Mouse (Mus musculus): ENCODE results near the gene Dhx37. TPM values are rescaled to one million over a fixed set of nuclear protein-coding genes. Genes with fewer than 3 reads are reported as not detected.

The Dhx37 gene
- polyA plus RNA-seq (2014; fragmentation: Nextera tagmentation; extraction: Ambion mirVana): 12.4 and 14.2 TPM in 2 replicates

- peak; percentile 94 for DNase-seq (ENCODE audit: low spot score)
- peak within 1 kb of the TSS; percentile 88 for H3K9ac ChIP-seq (ENCODE audit: low read length)
- H3K4me3 ChIP-seq (ENCODE audit: low read depth, low read length): peak within 1 kb of the TSS; percentile 95
- ATAC-seq (ENCODE audit: insufficient number of reproducible peaks, low FRiP score, low TSS enrichment, low read depth): peak; percentile 91
- peaks cover 8% of the 10 kb centered on the region for H3K4me1 ChIP-seq (ENCODE audit: control insufficient read depth, insufficient read depth, low read length)
- H3K27me3 ChIP-seq (ENCODE audit: control insufficient read depth, insufficient read depth, low read length): no peaks in the 10 kb centered on the region
- H3K4me2 ChIP-seq (ENCODE audit: low read depth, severe bottlenecking): peak within 1 kb of the TSS; percentile 79
- H3K27ac ChIP-seq (replicated peaks; ENCODE audit: low read depth, low read length): no peak within 1 kb of the TSS
- H3K36me3 ChIP-seq (ENCODE audit: control insufficient read depth, insufficient read depth, low read length): peaks cover 12% of the 10 kb centered on the region; the same call in 1 of the 2 replicates
- no peaks in the 10 kb centered on the region for H3K9me3 ChIP-seq (ENCODE audit: control insufficient read depth, low read length)
- under 1% methylated on average over 46 of the region's 46 CpGs for WGBS
Observed at GRCm38 (mm10) chr5:125433793-125434337, at the start of gene Dhx37. Dhx37 (minus strand) TSS chr5:125434121.

- H3K27ac ChIP-seq (replicated peaks; ENCODE audit: low read depth, low read length): no peak overlapping the region
- no peaks in the 10 kb centered on the region for H3K27me3 ChIP-seq (ENCODE audit: control insufficient read depth, insufficient read depth, low read length)
- peaks cover 7% of the 10 kb centered on the region for H3K4me1 ChIP-seq (ENCODE audit: control insufficient read depth, insufficient read depth, low read length)
- ATAC-seq (ENCODE audit: insufficient number of reproducible peaks, low FRiP score, low TSS enrichment, low read depth) (no peak), DNase-seq (ENCODE audit: low spot score) (no peak)
- H3K36me3 ChIP-seq (ENCODE audit: control insufficient read depth, insufficient read depth, low read length): no peaks in the 10 kb centered on the region; the same call in 1 of the 2 replicates
- H3K4me3 ChIP-seq (ENCODE audit: low read depth, low read length): no peak overlapping the region
- H3K9ac ChIP-seq (ENCODE audit: low read length): no peak overlapping the region
- H3K4me2 ChIP-seq (ENCODE audit: low read depth, severe bottlenecking): no peak overlapping the region
- 89% methylated on average over 7 of the region's 7 CpGs for WGBS
- no peaks in the 10 kb centered on the region for H3K9me3 ChIP-seq (ENCODE audit: control insufficient read depth, low read length)
Observed at GRCm38 (mm10) chr5:125482474-125482873, 48.6 kb upstream of the Dhx37 start.

GRCm38 (mm10) chr5:125480434-125481231 lies 46.7 kb upstream of the Dhx37 start:
- ATAC-seq (ENCODE audit: insufficient number of reproducible peaks, low FRiP score, low TSS enrichment, low read depth) (no peak), DNase-seq (ENCODE audit: low spot score) (no peak)
- no peak overlapping the region for H3K9ac ChIP-seq (ENCODE audit: low read length)
- no peak overlapping the region for H3K27ac ChIP-seq (replicated peaks; ENCODE audit: low read depth, low read length)
- H3K36me3 ChIP-seq (ENCODE audit: control insufficient read depth, insufficient read depth, low read length): no peaks in the 10 kb centered on the region; the same call in 1 of the 2 replicates
- H3K4me3 ChIP-seq (ENCODE audit: low read depth, low read length): no peak overlapping the region
- no peaks in the 10 kb centered on the region for H3K9me3 ChIP-seq (ENCODE audit: control insufficient read depth, low read length)
- no peak overlapping the region for H3K4me2 ChIP-seq (ENCODE audit: low read depth, severe bottlenecking)
- peaks cover 21% of the 10 kb centered on the region for H3K4me1 ChIP-seq (ENCODE audit: control insufficient read depth, insufficient read depth, low read length)
- WGBS: 86% methylated on average over 11 of the region's 11 CpGs
- no peaks in the 10 kb centered on the region for H3K27me3 ChIP-seq (ENCODE audit: control insufficient read depth, insufficient read depth, low read length)

- Histone ChIP-seq H3K4me3 (ENCODE audit: low read depth, low read length) (no peak overlapping the region), H3K4me2 (ENCODE audit: low read depth, severe bottlenecking) (no peak overlapping the region), H3K9me3 (ENCODE audit: control insufficient read depth, low read length) (no peaks in the 10 kb centered on the region), H3K4me1 (ENCODE audit: control insufficient read depth, insufficient read depth, low read length) (peaks cover 21% of the 10 kb centered on the region), H3K27me3 (ENCODE audit: control insufficient read depth, insufficient read depth, low read length) (no peaks in the 10 kb centered on the region), H3K36me3 (ENCODE audit: control insufficient read depth, insufficient read depth, low read length) (no peaks in the 10 kb centered on the region; the same call in 1 of the 2 replicates), H3K9ac (ENCODE audit: low read length) (no peak overlapping the region), H3K27ac (replicated peaks; ENCODE audit: low read depth, low read length) (no peak overlapping the region)
- 87% methylated on average over 3 of the region's 3 CpGs for WGBS
- DNase-seq (ENCODE audit: low spot score): no peak
- ATAC-seq (ENCODE audit: insufficient number of reproducible peaks, low FRiP score, low TSS enrichment, low read depth): no peak
Observed at GRCm38 (mm10) chr5:125479376-125479775, 45.5 kb upstream of the Dhx37 start.

GRCm38 (mm10) chr5:125478037-125478436 lies 44.1 kb upstream of the Dhx37 start:
- H3K4me3 ChIP-seq (ENCODE audit: low read depth, low read length): no peak overlapping the region
- H3K4me2 ChIP-seq (ENCODE audit: low read depth, severe bottlenecking): peak overlapping the region; percentile 24; the same call in 1 of the 2 replicates
- no peaks in the 10 kb centered on the region for H3K9me3 ChIP-seq (ENCODE audit: control insufficient read depth, low read length)
- H3K4me1 ChIP-seq (ENCODE audit: control insufficient read depth, insufficient read depth, low read length): peaks cover 21% of the 10 kb centered on the region
- no peak overlapping the region for H3K27ac ChIP-seq (replicated peaks; ENCODE audit: low read depth, low read length)
- no peak for DNase-seq (ENCODE audit: low spot score)
- no peaks in the 10 kb centered on the region for H3K27me3 ChIP-seq (ENCODE audit: control insufficient read depth, insufficient read depth, low read length)
- WGBS: 80% methylated on average over 7 of the region's 7 CpGs
- no peak for ATAC-seq (ENCODE audit: insufficient number of reproducible peaks, low FRiP score, low TSS enrichment, low read depth)
- H3K36me3 ChIP-seq (ENCODE audit: control insufficient read depth, insufficient read depth, low read length): no peaks in the 10 kb centered on the region; the same call in 1 of the 2 replicates
- H3K9ac ChIP-seq (ENCODE audit: low read length): no peak overlapping the region

GRCm38 (mm10) chr5:125477533-125477932 lies 43.6 kb upstream of the Dhx37 start:
- Histone ChIP-seq H3K36me3 (ENCODE audit: control insufficient read depth, insufficient read depth, low read length) (no peaks in the 10 kb centered on the region; the same call in 1 of the 2 replicates), H3K9me3 (ENCODE audit: control insufficient read depth, low read length) (no peaks in the 10 kb centered on the region), H3K4me3 (ENCODE audit: low read depth, low read length) (no peak overlapping the region), H3K4me1 (ENCODE audit: control insufficient read depth, insufficient read depth, low read length) (peaks cover 21% of the 10 kb centered on the region), H3K9ac (ENCODE audit: low read length) (no peak overlapping the region), H3K4me2 (ENCODE audit: low read depth, severe bottlenecking) (peak overlapping the region; percentile 24; the same call in 1 of the 2 replicates), H3K27ac (replicated peaks; ENCODE audit: low read depth, low read length) (no peak overlapping the region), H3K27me3 (ENCODE audit: control insufficient read depth, insufficient read depth, low read length) (no peaks in the 10 kb centered on the region)
- ATAC-seq (ENCODE audit: insufficient number of reproducible peaks, low FRiP score, low TSS enrichment, low read depth): no peak
- peak; percentile 48 for DNase-seq (ENCODE audit: low spot score)
- 22% methylated on average over 7 of the region's 7 CpGs for WGBS

GRCm38 (mm10) chr5:125476799-125477198 lies 42.9 kb upstream of the Dhx37 start:
- peaks cover 21% of the 10 kb centered on the region for H3K4me1 ChIP-seq (ENCODE audit: control insufficient read depth, insufficient read depth, low read length)
- ATAC-seq (ENCODE audit: insufficient number of reproducible peaks, low FRiP score, low TSS enrichment, low read depth): no peak
- no peak overlapping the region; the same call in 1 of the 2 replicates for H3K9ac ChIP-seq (ENCODE audit: low read length)
- H3K4me3 ChIP-seq (ENCODE audit: low read depth, low read length): peak overlapping the region; percentile 79
- peak overlapping the region; percentile 87 for H3K4me2 ChIP-seq (ENCODE audit: low read depth, severe bottlenecking)
- no peak for DNase-seq (ENCODE audit: low spot score)
- H3K27me3 ChIP-seq (ENCODE audit: control insufficient read depth, insufficient read depth, low read length): no peaks in the 10 kb centered on the region
- H3K36me3 ChIP-seq (ENCODE audit: control insufficient read depth, insufficient read depth, low read length): no peaks in the 10 kb centered on the region; the same call in 1 of the 2 replicates
- no peaks in the 10 kb centered on the region for H3K9me3 ChIP-seq (ENCODE audit: control insufficient read depth, low read length)
- 65% methylated on average over 7 of the region's 7 CpGs for WGBS
- H3K27ac ChIP-seq (replicated peaks; ENCODE audit: low read depth, low read length): no peak overlapping the region

- DNase-seq (ENCODE audit: low spot score) (peak; percentile 28), ATAC-seq (ENCODE audit: insufficient number of reproducible peaks, low FRiP score, low TSS enrichment, low read depth) (no peak; the same call in 1 of the 2 replicates)
- Histone ChIP-seq H3K27me3 (ENCODE audit: control insufficient read depth, insufficient read depth, low read length) (no peaks in the 10 kb centered on the region), H3K4me1 (ENCODE audit: control insufficient read depth, insufficient read depth, low read length) (peaks cover 21% of the 10 kb centered on the region), H3K9me3 (ENCODE audit: control insufficient read depth, low read length) (no peaks in the 10 kb centered on the region), H3K9ac (ENCODE audit: low read length) (peak overlapping the region; percentile 71), H3K27ac (replicated peaks; ENCODE audit: low read depth, low read length) (no peak overlapping the region), H3K4me2 (ENCODE audit: low read depth, severe bottlenecking) (peak overlapping the region; percentile 87), H3K4me3 (ENCODE audit: low read depth, low read length) (peak overlapping the region; percentile 79), H3K36me3 (ENCODE audit: control insufficient read depth, insufficient read depth, low read length) (no peaks in the 10 kb centered on the region)
- WGBS: 12% methylated on average over 5 of the region's 5 CpGs
Observed at GRCm38 (mm10) chr5:125476286-125476625, 42.3 kb upstream of the Dhx37 start.
